Mouse (Mus musculus) kidney, postnatal 25 days (tissue): ENCODE data around the gene Gpr84.

Experiments
- DNase-seq, 2 experiments: peaks; one replicate each; pipeline ENCODE4 v3.0.0; 2021; ENCODE audit warnings: mixed read lengths in 2 of 2

Gpr84 gene

GRCm38 (mm10) chr15:103335488-103336235 is 25.2 kb upstream of the Gpr84 start:
- DNase-seq, result no peak

GRCm38 (mm10) chr15:103335040-103335439 is 24.6 kb upstream of the Gpr84 start:
- DNase-seq, result no peak

- DNase-seq, result no peak
Observed at GRCm38 (mm10) chr15:103334194-103334593, 23.8 kb upstream of the Gpr84 start.

- DNase-seq, result no peak
Observed at GRCm38 (mm10) chr15:103333738-103334137, 23.3 kb upstream of the Gpr84 start.

GRCm38 (mm10) chr15:103333081-103333615 is 22.7 kb upstream of the Gpr84 start:
- no peak for DNase-seq

- peak; percentile 90 to 95 for DNase-seq
Observed at GRCm38 (mm10) chr15:103323455-103324247, 13.2 kb upstream of the Gpr84 start.

GRCm38 (mm10) chr15:103323070-103323454 is 12.7 kb upstream of the Gpr84 start:
- DNase-seq, result peak in 1 of 2 experiments; percentile 58

- no peak for DNase-seq
Observed at GRCm38 (mm10) chr15:103322396-103322795, 12.0 kb upstream of the Gpr84 start.

GRCm38 (mm10) chr15:103321076-103321475 is 10.7 kb upstream of the Gpr84 start:
- DNase-seq, result peak in 1 of 2 experiments; percentile 48

GRCm38 (mm10) chr15:103318201-103318816 is 7.9 kb upstream of the Gpr84 start:
- no peak for DNase-seq

GRCm38 (mm10) chr15:103317731-103318130 is 7.3 kb upstream of the Gpr84 start:
- DNase-seq, result no peak

GRCm38 (mm10) chr15:103317120-103317519 is 6.7 kb upstream of the Gpr84 start:
- DNase-seq, result no peak

- DNase-seq, result no peak
Observed at GRCm38 (mm10) chr15:103315979-103316776, 5.8 kb upstream of the Gpr84 start.

GRCm38 (mm10) chr15:103315011-103315502 is 4.6 kb upstream of the Gpr84 start:
- peak; percentile 81 to 84 for DNase-seq

- no peak for DNase-seq
Observed at GRCm38 (mm10) chr15:103314181-103314580, 3.8 kb upstream of the Gpr84 start.

- peak; percentile 70 to 76 for DNase-seq
Observed at GRCm38 (mm10) chr15:103313495-103314095, 3.2 kb upstream of the Gpr84 start.

- DNase-seq, result peak in 1 of 2 experiments; percentile 44
Observed at GRCm38 (mm10) chr15:103308876-103309580, 1.4 kb downstream of the Gpr84 start.

- peak; percentile 55 to 75 for DNase-seq
Observed at GRCm38 (mm10) chr15:103308056-103308875, 2.1 kb downstream of the Gpr84 start.

GRCm38 (mm10) chr15:103307125-103307524 is 3.3 kb downstream of the Gpr84 start:
- peak; percentile 93 to 97 for DNase-seq
